9 mouse cellular contexts compared by ENCODE assay signal in the genomic region with DNA sequence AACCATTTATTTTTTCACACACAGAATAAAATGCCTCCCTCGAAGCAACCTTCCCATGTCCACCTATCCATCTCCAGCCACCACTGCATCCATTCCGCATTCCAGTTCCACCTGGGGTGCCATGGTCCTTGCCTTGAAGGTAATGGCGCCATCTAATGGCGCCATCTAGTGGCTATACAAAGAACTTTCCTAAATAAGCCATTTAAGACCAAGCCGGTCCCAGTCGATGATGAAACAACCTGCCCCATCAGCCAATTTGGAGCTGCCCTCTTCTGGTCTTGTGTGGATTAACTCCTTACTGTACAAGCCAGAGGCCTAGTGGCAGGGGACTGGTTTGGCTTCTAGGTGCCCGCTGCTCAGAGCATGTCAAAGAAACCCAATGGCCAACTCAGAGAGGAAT. TPM values are rescaled to one million over a fixed set of nuclear protein-coding genes. Genes with fewer than 3 reads are reported as not detected.
DNase-seq lines count a peak whose midpoint lies in the region; ATAC-seq and TF ChIP-seq lines count a peak whose summit lies in the region.
"Had no signal": no experiment of that assay in that cellular context is flagged by ENCODE, and none has a peak within 500 bp of the region (broad histone marks: within the 10 kb centered on the region; RNA-seq: fewer than 3 reads in every experiment).

No protein-coding gene starts in this region.

- no peak for TF ChIP-seq POLR2A in liver, adult 2 months (IDR thresholded peaks at IDR 0.05; ENCODE audit: extremely low read depth, insufficient read depth, low read length)

- ATAC-seq in liver, embryonic 12.5 days = no peak
- no peak for ATAC-seq in erythroid progenitor cell, adult 5-6 weeks (replicated peaks; ENCODE audit: low FRiP score, poor library complexity, severe bottlenecking)
- no peak for ATAC-seq in erythroblast, adult 5-6 weeks (replicated peaks; ENCODE audit: low FRiP score, poor library complexity, severe bottlenecking)

- TF ChIP-seq CTCF in liver, adult 2 months (IDR thresholded peaks at IDR 0.05; ENCODE audit: low read depth, low read length) = peak; percentile 44

- H3K4me3 ChIP-seq in liver, adult 2 months (ENCODE audit: insufficient read depth, low read depth, low read length) = no peak overlapping the region
- H3K4me3 ChIP-seq in liver, embryonic 12.5 days = no peak overlapping the region
- H3K4me3 ChIP-seq in embryonic facial prominence, embryonic 10.5 days = no peak overlapping the region

- DNase-seq in adrenal gland, adult 2 months = peak; percentile 8
- no peak for DNase-seq in adrenal gland, postnatal 25 days
- peak; percentile 50 for DNase-seq in liver, adult 2 months (ENCODE audit: extremely low read depth, low read depth, low spot score)
- DNase-seq in embryonic facial prominence, embryonic 10.5 days (ENCODE audit: low spot score) = peak; percentile 22
- DNase-seq in retina, embryonic 14.5 days (ENCODE audit: low spot score) = peak; percentile 65

- no peaks in the 10 kb centered on the region for H3K79me2 ChIP-seq in liver, adult 2 months (ENCODE audit: control insufficient read depth, insufficient read depth, low read length)

- H3K27me3 ChIP-seq in liver, adult 2 months (ENCODE audit: control insufficient read depth, insufficient read depth, low read length) = no peaks in the 10 kb centered on the region; the same call in 1 of the 2 replicates
- H3K27me3 ChIP-seq in liver, embryonic 12.5 days (replicated peaks) = no peaks in the 10 kb centered on the region
- no peaks in the 10 kb centered on the region for H3K27me3 ChIP-seq in embryonic facial prominence, embryonic 10.5 days (replicated peaks; ENCODE audit: low read depth, poor library complexity, severe bottlenecking)

- no peaks in the 10 kb centered on the region for H3K9me3 ChIP-seq in liver, embryonic 12.5 days (replicated peaks)
- no peaks in the 10 kb centered on the region for H3K9me3 ChIP-seq in embryonic facial prominence, embryonic 10.5 days

- no peak overlapping the region for H3K4me2 ChIP-seq in liver, embryonic 12.5 days

- H3K4me1 ChIP-seq in liver, adult 2 months (ENCODE audit: control insufficient read depth, insufficient read depth, low read length) = no peaks in the 10 kb centered on the region
- H3K4me1 ChIP-seq in liver, embryonic 12.5 days = no peaks in the 10 kb centered on the region
- H3K4me1 ChIP-seq in embryonic facial prominence, embryonic 10.5 days = no peaks in the 10 kb centered on the region

- 20% methylated on average over 7 of the region's 7 CpGs for WGBS in liver, adult 2 months
- WGBS in liver, embryonic 12.5 days (ENCODE audit: insufficient replicate concordance) = 24% methylated on average over 7 of the region's 7 CpGs
- 24% methylated on average over 7 of the region's 7 CpGs for WGBS in embryonic facial prominence, embryonic 10.5 days

- H3K9ac ChIP-seq in liver, adult 2 months (ENCODE audit: low read depth, low read length) = no peak overlapping the region
- H3K9ac ChIP-seq in liver, embryonic 12.5 days = no peak overlapping the region

- H3K36me3 ChIP-seq in liver, adult 2 months (ENCODE audit: control insufficient read depth, insufficient read depth, low read length) = no peaks in the 10 kb centered on the region
- no peaks in the 10 kb centered on the region for H3K36me3 ChIP-seq in liver, embryonic 12.5 days
- H3K36me3 ChIP-seq in embryonic facial prominence, embryonic 10.5 days (replicated peaks) = no peaks in the 10 kb centered on the region

- no peak overlapping the region for H3K27ac ChIP-seq in liver, adult 2 months (replicated peaks; ENCODE audit: insufficient read depth, low read depth, low read length)
- H3K27ac ChIP-seq in liver, embryonic 12.5 days = no peak overlapping the region
- H3K27ac ChIP-seq in embryonic facial prominence, embryonic 10.5 days (replicated peaks) = no peak overlapping the region

RNA-seq across cellular contexts. Expression of gene Gabra5, which starts 28.7 kb away (rescaled TPM):
- total RNA-seq in adrenal gland, adult 2 months (2021) = under 1 TPM; 0.14 to 0.17 TPM
- not detected in 2 replicates for polyA plus RNA-seq in adrenal gland, adult 2 months (2012; rRNA removed)
- total RNA-seq in adrenal gland, postnatal 25 days (2021) = 0.18 TPM in 1 of 2 replicates, not detected in the other
- total RNA-seq in liver, adult 2 months (2014; rRNA removed) = not detected in 2 replicates
- polyA plus RNA-seq in liver, adult 2 months (2012; rRNA removed) = not detected in 2 replicates
- 0.19 and 0.23 TPM in 2 replicates for polyA plus RNA-seq in liver, embryonic 12.5 days (2016; fragmentation: Nextera tagmentation; extraction: Ambion mirVana)
- 0.06 and 0.27 TPM in 2 replicates for polyA plus RNA-seq in embryonic facial prominence, embryonic 10.5 days (2016; fragmentation: Nextera tagmentation; extraction: Ambion mirVana)
- not detected in 2 replicates for total RNA-seq in erythroid progenitor cell, adult 5-6 weeks (2015; ENCODE audit: low replicate concordance)
- total RNA-seq in erythroid progenitor cell, adult 5-6 weeks (2017; ENCODE audit: low replicate concordance) = not detected in 2 replicates
- not detected in 2 replicates for total RNA-seq in erythroblast, adult 5-6 weeks (2015; ENCODE audit: low replicate concordance)
- total RNA-seq in erythroblast, adult 5-6 weeks (2017; ENCODE audit: low replicate concordance) = not detected in 2 replicates
- polyA plus RNA-seq: C2C12 had no signal
